Mouse (Mus musculus): ENCODE measurements around the gene Wipi2. TPM values are rescaled to one million over a fixed set of nuclear protein-coding genes. Genes with fewer than 3 reads are reported as not detected.

The Wipi2 gene
- polyA plus RNA-seq, 1 experiment from 2014 or later = 44.5 TPM

GRCm38 (mm10) chr5:142637823-142638222 lies 10.3 kb downstream of the Wipi2 start:
- H3K36me3 ChIP-seq = peaks cover 11% of the 10 kb centered on the region; the same call in 1 of the 2 replicates
- no peaks in the 10 kb centered on the region for H3K9me3 ChIP-seq
- H3K4me1 ChIP-seq = no peaks in the 10 kb centered on the region
- ATAC-seq (ENCODE audit: borderline replicate concordance, extremely low read depth, low FRiP score, low TSS enrichment) = 0 out of 2 replicates have a peak, but pooled peaks have one; percentile 27
- no peak overlapping the region for H3K4me2 ChIP-seq
- 90% methylated on average over 5 of the region's 5 CpGs for WGBS
- no peak overlapping the region for H3K27ac ChIP-seq
- no peak overlapping the region for H3K9ac ChIP-seq
- H3K27me3 ChIP-seq = no peaks in the 10 kb centered on the region
- no peak overlapping the region for H3K4me3 ChIP-seq

GRCm38 (mm10) chr5:142640088-142640487 lies 12.6 kb downstream of the Wipi2 start:
- Histone ChIP-seq H3K9me3 (no peaks in the 10 kb centered on the region), H3K27ac (no peak overlapping the region), H3K27me3 (no peaks in the 10 kb centered on the region), H3K4me1 (no peaks in the 10 kb centered on the region), H3K36me3 (peaks cover 15% of the 10 kb centered on the region; the same call in 1 of the 2 replicates), H3K4me2 (no peak overlapping the region), H3K4me3 (no peak overlapping the region), H3K9ac (no peak overlapping the region)
- 89% methylated on average over 5 of the region's 5 CpGs for WGBS
- no peak for ATAC-seq (ENCODE audit: borderline replicate concordance, extremely low read depth, low FRiP score, low TSS enrichment)

GRCm38 (mm10) chr5:142641331-142642051 lies 14.0 kb downstream of the Wipi2 start:
- Histone ChIP-seq H3K36me3 (peaks cover 16% of the 10 kb centered on the region; the same call in 1 of the 2 replicates), H3K9me3 (no peaks in the 10 kb centered on the region), H3K4me3 (no peak overlapping the region), H3K4me2 (no peak overlapping the region), H3K9ac (no peak overlapping the region), H3K4me1 (no peaks in the 10 kb centered on the region), H3K27me3 (no peaks in the 10 kb centered on the region), H3K27ac (no peak overlapping the region)
- WGBS = 83% methylated on average over 6 of the region's 6 CpGs
- ATAC-seq (ENCODE audit: borderline replicate concordance, extremely low read depth, low FRiP score, low TSS enrichment) = no peak

GRCm38 (mm10) chr5:142648162-142648561 lies 20.7 kb downstream of the Wipi2 start:
- no peaks in the 10 kb centered on the region for H3K27me3 ChIP-seq
- no peak overlapping the region for H3K4me2 ChIP-seq
- H3K4me3 ChIP-seq = no peak overlapping the region
- H3K27ac ChIP-seq = no peak overlapping the region
- ATAC-seq (ENCODE audit: borderline replicate concordance, extremely low read depth, low FRiP score, low TSS enrichment) = no peak
- H3K9ac ChIP-seq = no peak overlapping the region
- H3K4me1 ChIP-seq = no peaks in the 10 kb centered on the region
- 0 out of 2 replicates have a peak, but pooled peaks cover 4% of the 10 kb centered on the region for H3K36me3 ChIP-seq
- no peaks in the 10 kb centered on the region for H3K9me3 ChIP-seq
- 82% methylated on average over 7 of the region's 7 CpGs for WGBS

- no peak for ATAC-seq (ENCODE audit: borderline replicate concordance, extremely low read depth, low FRiP score, low TSS enrichment)
- Histone ChIP-seq H3K4me2 (no peak overlapping the region), H3K4me3 (no peak overlapping the region), H3K9me3 (no peaks in the 10 kb centered on the region), H3K27me3 (no peaks in the 10 kb centered on the region), H3K36me3 (0 out of 2 replicates have a peak, but pooled peaks cover 4% of the 10 kb centered on the region), H3K9ac (no peak overlapping the region), H3K27ac (no peak overlapping the region), H3K4me1 (no peaks in the 10 kb centered on the region)
- 83% methylated on average over 4 of the region's 4 CpGs for WGBS
Measured at GRCm38 (mm10) chr5:142649460-142650050, 22.1 kb downstream of the Wipi2 start.

- no peak overlapping the region for H3K27ac ChIP-seq
- no peak overlapping the region for H3K4me3 ChIP-seq
- H3K9me3 ChIP-seq = no peaks in the 10 kb centered on the region
- no peak overlapping the region for H3K4me2 ChIP-seq
- no peaks in the 10 kb centered on the region for H3K27me3 ChIP-seq
- H3K9ac ChIP-seq = no peak overlapping the region
- 41% methylated on average over 3 of the region's 3 CpGs for WGBS
- H3K4me1 ChIP-seq = no peaks in the 10 kb centered on the region
- 0 out of 2 replicates have a peak, but pooled peaks have one; percentile 65 for ATAC-seq (ENCODE audit: borderline replicate concordance, extremely low read depth, low FRiP score, low TSS enrichment)
- no peaks in the 10 kb centered on the region for H3K36me3 ChIP-seq
Measured at GRCm38 (mm10) chr5:142650390-142650789, 22.9 kb downstream of the Wipi2 start.

GRCm38 (mm10) chr5:142650794-142651497 lies 23.4 kb downstream of the Wipi2 start:
- Histone ChIP-seq H3K4me1 (no peaks in the 10 kb centered on the region), H3K27me3 (no peaks in the 10 kb centered on the region), H3K4me3 (no peak overlapping the region), H3K9me3 (no peaks in the 10 kb centered on the region), H3K4me2 (no peak overlapping the region), H3K36me3 (peaks cover 2% of the 10 kb centered on the region; the same call in 1 of the 2 replicates), H3K27ac (no peak overlapping the region), H3K9ac (no peak overlapping the region)
- no peak for ATAC-seq (ENCODE audit: borderline replicate concordance, extremely low read depth, low FRiP score, low TSS enrichment)
- 68% methylated on average over 6 of the region's 6 CpGs for WGBS

GRCm38 (mm10) chr5:142652266-142652665 lies 24.8 kb downstream of the Wipi2 start:
- no peaks in the 10 kb centered on the region for H3K4me1 ChIP-seq
- WGBS = 68% methylated on average over 4 of the region's 4 CpGs
- H3K4me2 ChIP-seq = no peak overlapping the region
- peaks cover 8% of the 10 kb centered on the region; the same call in 1 of the 2 replicates for H3K36me3 ChIP-seq
- H3K27me3 ChIP-seq = no peaks in the 10 kb centered on the region
- H3K9me3 ChIP-seq = no peaks in the 10 kb centered on the region
- H3K4me3 ChIP-seq = no peak overlapping the region
- H3K27ac ChIP-seq = no peak overlapping the region
- ATAC-seq (ENCODE audit: borderline replicate concordance, extremely low read depth, low FRiP score, low TSS enrichment) = no peak
- no peak overlapping the region for H3K9ac ChIP-seq

GRCm38 (mm10) chr5:142660656-142661434 lies 33.3 kb downstream of the Wipi2 start:
- H3K4me2 ChIP-seq = no peak overlapping the region
- 83% methylated on average over 7 of the region's 7 CpGs for WGBS
- no peak for ATAC-seq (ENCODE audit: borderline replicate concordance, extremely low read depth, low FRiP score, low TSS enrichment)
- peaks cover 71% of the 10 kb centered on the region for H3K36me3 ChIP-seq
- H3K27me3 ChIP-seq = no peaks in the 10 kb centered on the region
- no peak overlapping the region for H3K4me3 ChIP-seq
- H3K9ac ChIP-seq = no peak overlapping the region
- no peak overlapping the region for H3K27ac ChIP-seq
- no peaks in the 10 kb centered on the region for H3K9me3 ChIP-seq
- H3K4me1 ChIP-seq = no peaks in the 10 kb centered on the region

- no peak overlapping the region for H3K4me2 ChIP-seq
- ATAC-seq (ENCODE audit: borderline replicate concordance, extremely low read depth, low FRiP score, low TSS enrichment) = no peak
- 53% methylated on average over 3 of the region's 3 CpGs for WGBS
- H3K4me1 ChIP-seq = no peaks in the 10 kb centered on the region
- peaks cover 47% of the 10 kb centered on the region for H3K36me3 ChIP-seq
- no peaks in the 10 kb centered on the region for H3K27me3 ChIP-seq
- H3K4me3 ChIP-seq = no peak overlapping the region
- no peak overlapping the region for H3K9ac ChIP-seq
- H3K27ac ChIP-seq = no peak overlapping the region
- H3K9me3 ChIP-seq = no peaks in the 10 kb centered on the region
Measured at GRCm38 (mm10) chr5:142667921-142668320, 40.4 kb downstream of the Wipi2 start.

GRCm38 (mm10) chr5:142668556-142669263 lies 41.2 kb downstream of the Wipi2 start:
- Histone ChIP-seq H3K27ac (no peak overlapping the region), H3K4me1 (no peaks in the 10 kb centered on the region), H3K27me3 (no peaks in the 10 kb centered on the region), H3K4me2 (no peak overlapping the region), H3K9ac (no peak overlapping the region), H3K4me3 (no peak overlapping the region), H3K36me3 (peaks cover 43% of the 10 kb centered on the region), H3K9me3 (no peaks in the 10 kb centered on the region)
- ATAC-seq (ENCODE audit: borderline replicate concordance, extremely low read depth, low FRiP score, low TSS enrichment) = no peak
- 86% methylated on average over 11 of the region's 11 CpGs for WGBS

Measured in lung, embryonic 15.5 days (tissue).